Mouse (Mus musculus) C2C12 (cell line): Measurements from ENCODE around the gene B4gat1. TPM values are rescaled to one million over a fixed set of nuclear protein-coding genes. Genes with fewer than 3 reads are reported as not detected.
A peak's percentile ranks its signal among the peaks of the same experiment; 100 is the strongest.

Source experiments
- H3K27me3 ChIP-seq: one replicate; pipeline ENCODE4 v1.6.1; 2011; ENCODE audit not compliant: control insufficient read depth, insufficient read depth, insufficient read length
- H3K36me3 ChIP-seq: one replicate; pipeline ENCODE4 v1.6.1; 2011; ENCODE audit not compliant: control insufficient read depth, insufficient read depth
- H3K4me3 ChIP-seq: one replicate; pipeline ENCODE4 v1.5.1; 2011; ENCODE audit warnings: mild to moderate bottlenecking, control low read depth; ENCODE audit not compliant: poor library complexity, insufficient read depth, severe bottlenecking
- H3K79me2 ChIP-seq: one replicate; pipeline ENCODE4 v1.6.1; 2011; ENCODE audit not compliant: control insufficient read depth, insufficient read depth
- H3K79me3 ChIP-seq: one replicate; pipeline ENCODE4 v1.6.1; 2011; ENCODE audit warnings: low read depth, control low read depth
- H3ac ChIP-seq: one replicate; pipeline ENCODE3; 2011; ENCODE audit warnings: low read depth; ENCODE audit not compliant: control insufficient read depth, insufficient read length
- CEBPB ChIP-seq: IDR thresholded peaks from one replicate; pipeline ENCODE4 v1.6.1; 2011; ENCODE audit warnings: low read depth, mild to moderate bottlenecking, control low read depth, moderate library complexity
- CTCF ChIP-seq: IDR thresholded peaks from one replicate; pipeline ENCODE4 v1.5.1; 2011; ENCODE audit not compliant: control insufficient read depth, insufficient read depth, insufficient read length
- FOSL1 ChIP-seq: IDR thresholded peaks from one replicate; pipeline ENCODE4 v1.8.0; 2011; ENCODE audit warnings: mild to moderate bottlenecking, low read length; ENCODE audit not compliant: poor library complexity, insufficient read depth, severe bottlenecking
- MAX ChIP-seq: IDR thresholded peaks from one replicate; pipeline ENCODE4 v1.6.1; 2011; ENCODE audit warnings: mild to moderate bottlenecking, control low read depth
- MYOD1 ChIP-seq: IDR thresholded peaks from one replicate; pipeline ENCODE4 v1.6.1; 2011; ENCODE audit warnings: low read depth; ENCODE audit not compliant: control insufficient read depth, insufficient read length
- MYOG ChIP-seq: IDR thresholded peaks from one replicate; pipeline ENCODE4 v1.6.1; 2011; ENCODE audit not compliant: control insufficient read depth, insufficient read length; ENCODE audit errors: extremely low read depth
- USF1 ChIP-seq: IDR thresholded peaks from one replicate; pipeline ENCODE4 v1.6.1; 2011; ENCODE audit warnings: low read depth, mild to moderate bottlenecking, control low read depth, moderate library complexity
- long read RNA-seq, 2 experiments: library from polyadenylated mRNA; unstranded; transcript quantifications; one replicate each; pipeline ENCODE4 v2.0.0; 2019 to 2020
- polyA plus RNA-seq: library from polyadenylated mRNA; unstranded; fragments of >200 nt; fragmentation: generic; extraction: Trizol; gene quantifications from one replicate; pipeline ENCODE4 v1.2.1, GENCODE M21; 2012; ENCODE audit warnings: missing spikeins

The B4gat1 gene
- polyA plus RNA-seq = 28.1 TPM
- long read RNA-seq, experiment 1, transcript B4gat1-201 (2 exons, 2,032 nt) = major isoform, 55 of 59 reads
- long read RNA-seq, experiment 1, partial matches to known transcripts = 0 of 59 reads
- long read RNA-seq, experiment 1, other reads (novel, unspliced or antisense) = 0 of 59 reads
- long read RNA-seq, experiment 2, transcript B4gat1-201 (2 exons, 2,032 nt) = major isoform, 201 of 206 reads
- long read RNA-seq, experiment 2, partial matches to known transcripts = 0 of 206 reads
- long read RNA-seq, experiment 2, other reads (novel, unspliced or antisense) = 3 of 206 reads

DNA sequence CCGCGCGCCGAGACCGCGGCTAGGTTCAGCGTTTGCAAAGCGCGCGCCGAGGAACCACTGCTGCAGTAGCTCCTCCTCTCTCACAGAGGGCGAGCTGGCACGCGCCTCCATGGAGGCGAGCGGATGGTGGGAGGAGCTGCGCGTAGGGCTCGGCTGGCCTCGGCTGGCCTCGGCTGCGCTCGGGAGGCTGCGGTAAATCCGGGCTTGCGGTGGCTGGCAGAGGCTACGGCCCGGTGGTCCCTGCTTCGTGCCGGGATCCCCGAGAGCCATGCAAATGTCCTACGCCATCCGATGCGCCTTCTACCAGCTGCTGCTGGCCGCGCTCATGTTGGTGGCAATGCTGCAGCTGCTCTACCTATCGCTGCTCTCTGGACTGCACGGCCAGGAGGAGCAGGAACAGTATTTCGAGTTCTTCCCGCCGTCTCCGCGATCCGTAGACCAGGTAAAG lies at the start of gene B4gat1, which contains the start of gene AC124502.3:
B4gat1 (plus strand) TSS at position 118 of the 448 bp plus-strand sequence.
AC124502.3 (plus strand) TSS at position 183 of the 448 bp plus-strand sequence.
- peak within 1 kb of the TSS; percentile 83 for H3ac ChIP-seq
- H3K4me3 ChIP-seq = peak within 1 kb of the TSS; percentile 70
- peaks cover 47% of the 10 kb centered on the region for H3K79me2 ChIP-seq
- H3K36me3 ChIP-seq = peaks cover 9% of the 10 kb centered on the region
- TF ChIP-seq CTCF (peak; percentile 68), MAX (no peak)
- H3K27me3 ChIP-seq = no peaks in the 10 kb centered on the region
- peaks cover 26% of the 10 kb centered on the region for H3K79me3 ChIP-seq

DNA sequence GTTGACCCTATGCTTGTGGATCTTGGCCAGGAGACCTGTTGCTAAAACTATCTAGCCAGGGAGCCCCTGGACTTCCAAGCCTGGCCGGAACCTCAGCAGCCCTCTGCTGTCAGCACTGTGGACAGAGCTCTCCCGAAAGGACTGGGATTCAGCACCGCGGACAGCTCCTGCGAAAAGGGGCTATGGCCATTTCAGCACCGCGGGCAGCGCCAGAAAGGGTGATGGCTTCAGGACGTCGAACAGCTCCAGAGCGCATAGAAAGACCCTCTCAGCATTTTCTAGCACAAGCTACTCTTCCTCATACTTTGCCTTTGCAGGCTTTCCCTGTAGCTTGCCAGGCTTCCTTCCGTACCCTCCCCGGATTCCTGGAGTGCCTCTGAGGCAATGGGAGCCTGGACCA lies 49.6 kb upstream of the B4gat1 start:
- TF ChIP-seq MAX = peak; percentile 98
- no peak for TF ChIP-seq MYOG
- Histone ChIP-seq H3K36me3 (no peaks in the 10 kb centered on the region), H3ac (no peak overlapping the region), H3K79me2 (no peaks in the 10 kb centered on the region), H3K27me3 (no peaks in the 10 kb centered on the region), H3K79me3 (no peaks in the 10 kb centered on the region), H3K4me3 (no peak overlapping the region)

DNA sequence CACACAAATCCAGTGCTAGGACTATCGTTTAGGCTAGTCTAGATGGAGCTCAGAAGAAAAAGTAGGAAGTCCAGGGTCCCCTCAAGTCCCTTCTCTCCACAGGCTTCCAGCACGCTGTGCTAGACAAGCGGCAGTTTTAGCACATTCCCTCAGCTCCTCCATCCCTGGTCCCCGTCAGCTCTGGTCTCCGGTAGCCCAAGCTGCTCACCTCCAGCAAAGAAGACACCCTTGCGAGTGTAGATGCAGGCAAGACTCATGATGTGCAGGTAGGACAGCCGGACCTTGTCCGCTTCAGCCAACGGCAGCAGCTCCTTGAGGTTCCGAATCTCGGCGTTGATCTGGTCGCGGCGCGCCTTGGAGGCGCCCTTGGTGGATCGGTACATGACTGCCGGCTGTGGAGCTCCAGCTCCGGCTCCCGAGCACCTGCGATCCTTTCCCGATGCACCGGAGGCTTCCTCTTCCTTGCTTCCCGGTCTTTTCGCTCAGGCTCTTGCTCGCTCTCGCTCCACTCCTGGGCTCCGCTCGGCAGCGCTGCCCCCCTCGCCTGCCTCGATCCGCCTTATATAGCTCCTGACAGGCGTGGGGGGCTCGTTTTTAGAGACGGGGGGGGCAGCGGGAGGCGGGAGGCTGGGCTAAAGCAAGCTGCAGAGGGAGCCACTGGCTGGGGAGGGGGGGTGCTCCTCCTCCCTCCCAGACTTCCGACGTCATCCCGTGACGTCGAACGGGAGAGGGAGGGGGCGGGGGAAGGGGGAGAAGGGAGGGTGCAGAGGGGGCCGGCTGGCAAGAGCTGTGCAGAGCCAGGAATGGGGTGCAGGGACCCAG lies 49.0 kb upstream of the B4gat1 start:
- Histone ChIP-seq H3K4me3 (no peak overlapping the region), H3K79me2 (no peaks in the 10 kb centered on the region), H3K27me3 (no peaks in the 10 kb centered on the region), H3K79me3 (no peaks in the 10 kb centered on the region), H3K36me3 (no peaks in the 10 kb centered on the region), H3ac (no peak overlapping the region)
- no peak for TF ChIP-seq CTCF
- no peak for TF ChIP-seq USF1
- TF ChIP-seq MYOG = no peak
- TF ChIP-seq FOSL1 = no peak
- TF ChIP-seq MAX = no peak
- TF ChIP-seq CEBPB = no peak
- no peak for TF ChIP-seq MYOD1

DNA sequence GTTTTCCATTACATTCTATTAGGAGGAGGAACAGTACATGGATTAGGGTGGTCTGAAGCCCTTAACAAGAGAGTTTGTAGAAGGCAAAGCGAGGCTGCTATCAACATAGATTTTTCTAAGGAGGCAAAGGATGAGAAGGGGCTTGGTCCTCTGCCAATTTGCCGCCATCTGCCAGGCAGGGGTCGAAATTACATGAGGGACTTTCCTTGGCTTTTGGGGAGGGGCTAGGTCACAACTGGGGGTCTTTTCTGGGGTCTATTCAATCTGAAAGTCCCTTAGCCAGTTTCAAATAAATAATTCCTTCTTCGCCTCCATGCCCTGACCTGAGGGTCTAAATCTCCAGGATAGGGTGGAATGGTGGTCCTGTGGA lies 48.4 kb upstream of the B4gat1 start, which contains the start of gene Npas4:
Npas4 (minus strand) TSS at position 61 of the 370 bp plus-strand sequence.
- no peak within 1 kb of the TSS for H3ac ChIP-seq
- no peaks in the 10 kb centered on the region for H3K79me2 ChIP-seq
- H3K36me3 ChIP-seq = no peaks in the 10 kb centered on the region
- H3K79me3 ChIP-seq = no peaks in the 10 kb centered on the region
- no peak within 1 kb of the TSS for H3K4me3 ChIP-seq
- no peak for TF ChIP-seq MAX
- no peak for TF ChIP-seq CEBPB
- no peak for TF ChIP-seq FOSL1
- no peak for TF ChIP-seq CTCF
- TF ChIP-seq MYOG = no peak
- no peak for TF ChIP-seq MYOD1
- TF ChIP-seq USF1 = no peak
- no peaks in the 10 kb centered on the region for H3K27me3 ChIP-seq

DNA sequence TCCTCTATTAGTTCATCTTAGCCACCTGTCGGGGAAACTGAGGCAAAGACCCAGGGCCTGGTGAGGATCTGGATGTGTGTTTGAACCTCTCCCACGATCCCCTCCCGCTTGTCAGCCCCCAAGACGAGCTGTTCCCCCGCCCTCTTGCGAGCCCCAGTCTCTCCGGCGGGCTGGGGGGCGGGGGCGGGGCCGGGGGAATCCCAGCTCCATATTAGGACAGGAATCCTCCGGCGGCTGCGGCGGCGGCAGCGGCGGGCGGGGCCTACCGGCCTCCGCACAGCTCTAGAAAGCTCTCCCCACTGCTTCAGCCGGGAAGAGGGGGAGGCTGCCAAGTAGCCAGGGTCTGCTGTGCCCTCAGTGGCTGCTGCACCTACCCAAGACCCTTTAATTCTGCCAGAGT lies 47.9 kb upstream of the B4gat1 start:
- no peaks in the 10 kb centered on the region for H3K27me3 ChIP-seq
- no peak overlapping the region for H3K4me3 ChIP-seq
- no peak overlapping the region for H3ac ChIP-seq
- H3K79me2 ChIP-seq = no peaks in the 10 kb centered on the region
- TF ChIP-seq MAX = no peak
- TF ChIP-seq CEBPB = no peak
- no peak for TF ChIP-seq USF1
- no peak for TF ChIP-seq FOSL1
- no peak for TF ChIP-seq MYOG
- TF ChIP-seq MYOD1 = no peak
- no peak for TF ChIP-seq CTCF
- H3K36me3 ChIP-seq = no peaks in the 10 kb centered on the region
- no peaks in the 10 kb centered on the region for H3K79me3 ChIP-seq
